Mouse (Mus musculus) lung, postnatal 36 days (tissue): ENCODE data around the gene Thnsl1.

ENCODE experiments used
- DNase-seq: peaks from one replicate; pipeline ENCODE4 v3.0.0; 2022; ENCODE audit warnings: mixed read lengths

Gene Thnsl1

DNA sequence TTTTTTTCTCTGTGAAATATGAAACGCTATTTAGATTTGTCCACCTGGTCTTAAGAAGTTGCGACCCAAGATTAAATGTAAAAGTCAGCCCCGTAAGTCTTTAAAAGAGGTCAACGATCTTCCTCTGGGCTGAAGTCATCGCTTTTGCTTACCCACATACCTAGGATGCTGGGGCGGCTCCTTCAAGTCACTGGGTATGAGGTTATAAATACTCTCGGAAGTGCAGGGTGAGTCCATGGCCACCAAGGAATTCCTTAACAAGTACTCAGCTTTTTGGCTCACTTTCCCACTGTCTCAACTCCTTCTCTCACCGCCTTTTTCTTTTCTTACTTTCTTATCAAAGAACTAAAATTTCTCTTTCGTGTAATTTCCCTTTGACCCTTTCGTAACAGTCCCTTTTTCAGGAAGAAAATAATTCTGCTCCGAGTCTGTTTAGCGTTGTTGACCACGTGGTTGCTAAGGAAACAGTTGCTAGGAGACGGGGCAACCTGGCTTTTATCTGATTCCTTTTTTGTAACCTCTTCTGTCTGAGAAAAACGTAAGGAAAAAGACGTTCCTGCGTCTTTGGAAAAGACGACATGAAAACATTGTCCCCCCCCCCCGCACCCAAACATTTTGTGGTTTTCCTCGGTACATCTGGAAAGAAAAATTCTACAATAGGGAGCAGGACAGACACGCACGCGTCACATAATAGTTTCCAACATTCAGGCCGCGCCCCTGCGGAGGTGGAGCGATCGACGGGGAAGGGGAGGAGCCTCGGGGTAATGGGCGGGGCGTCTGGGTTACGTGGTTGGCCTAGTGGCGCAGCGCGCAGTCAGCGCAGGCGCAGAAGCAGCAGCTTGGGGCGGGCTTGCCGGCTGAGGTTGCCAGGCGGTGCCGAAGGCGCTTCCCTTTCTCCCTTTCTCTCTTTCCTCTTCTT, at the start of gene Thnsl1, which contains the start of gene Enkur:
TSS of gene Thnsl1 (plus strand) at position 813 of the 919 bp plus-strand sequence.
TSS of gene Enkur (minus strand) at position 454 of the 919 bp plus-strand sequence.
- DNase-seq: peak; percentile 99

GRCm38 (mm10) chr2:21164296-21164695, 41.2 kb upstream of the Thnsl1 start:
- peak; percentile 26 for DNase-seq

- DNase-seq: no peak
Observed at GRCm38 (mm10) chr2:21167916-21168315, 37.6 kb upstream of the Thnsl1 start.

DNA sequence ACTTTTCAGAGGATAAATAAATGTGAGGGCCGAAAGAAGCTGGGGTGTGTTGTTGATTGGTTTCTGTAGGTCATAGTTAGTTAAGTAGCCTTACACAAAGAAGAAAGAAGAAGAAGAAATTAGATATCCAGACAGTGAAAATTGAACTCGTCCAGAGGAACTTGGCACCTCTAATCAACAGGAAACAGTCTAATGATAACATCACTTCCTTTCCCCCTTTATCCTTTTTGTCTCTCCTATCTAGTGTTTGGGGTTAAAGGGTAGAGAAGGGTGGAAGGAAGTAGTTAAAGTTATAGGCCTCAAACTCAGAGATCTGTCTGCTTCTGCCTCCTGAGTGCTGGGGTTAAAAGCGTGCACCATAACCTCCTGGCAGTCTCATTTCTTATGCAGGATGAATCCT, 32.7 kb upstream of the Thnsl1 start:
- no peak for DNase-seq

GRCm38 (mm10) chr2:21179136-21179535, 26.4 kb upstream of the Thnsl1 start:
- DNase-seq: peak; percentile 21

DNA sequence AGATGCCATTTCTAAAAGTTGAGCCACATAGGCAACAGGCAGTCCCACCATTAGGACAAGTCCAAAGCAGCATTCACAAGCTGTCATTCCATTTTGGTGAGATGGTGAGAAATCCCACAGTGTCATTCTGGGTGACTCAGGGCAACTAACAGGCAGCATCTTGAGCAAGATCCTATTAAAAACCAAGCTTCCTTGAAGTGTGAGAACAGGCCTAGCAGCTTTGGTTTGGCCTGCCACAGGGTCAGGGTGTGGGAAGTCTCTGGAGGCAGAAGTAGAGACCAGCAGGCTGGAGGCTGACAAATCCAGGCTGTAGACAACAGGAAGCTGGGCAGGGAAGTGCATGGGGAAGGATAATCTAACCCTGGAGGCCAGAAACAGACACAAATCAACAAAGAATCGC, 22.7 kb upstream of the Thnsl1 start:
- peak; percentile 69 for DNase-seq

DNA sequence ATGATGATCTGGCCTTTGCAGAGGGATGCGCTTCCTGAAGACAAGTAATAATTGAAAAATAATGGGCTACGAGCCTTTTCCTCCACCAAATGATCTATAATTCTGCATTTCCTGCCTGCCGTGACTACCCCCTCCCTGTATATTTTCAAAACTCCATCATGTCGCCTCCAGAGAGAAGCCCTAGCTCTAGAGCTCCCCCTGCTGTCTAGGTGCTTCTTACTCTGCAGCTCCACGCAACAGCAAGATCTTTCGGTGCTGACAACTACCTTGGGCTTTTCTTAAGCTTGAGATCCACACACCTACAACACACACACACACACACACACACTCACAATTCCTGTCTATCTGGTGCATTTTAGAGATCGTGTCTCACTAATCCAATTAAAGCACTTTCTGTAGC, 17.9 kb upstream of the Thnsl1 start:
- DNase-seq: peak; percentile 85

DNA sequence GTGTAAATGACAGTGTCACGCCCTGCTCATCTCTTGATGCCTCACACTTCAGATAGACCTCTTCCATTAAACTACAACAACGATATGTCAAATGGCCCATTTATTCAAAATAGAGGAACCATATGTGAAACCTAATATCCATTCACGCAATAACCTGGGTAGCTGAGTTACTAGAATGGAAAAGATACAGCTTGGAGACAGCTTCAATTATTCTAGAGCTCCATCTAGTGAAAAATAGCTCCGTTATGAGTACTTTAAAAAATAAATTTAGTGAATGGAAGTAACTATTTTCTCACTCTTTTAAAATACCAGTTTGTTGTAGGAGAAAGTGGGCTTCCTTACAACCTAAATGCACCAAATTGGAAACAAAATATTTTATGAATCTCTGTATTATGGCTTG, 16.9 kb upstream of the Thnsl1 start:
- DNase-seq: no peak

GRCm38 (mm10) chr2:21191232-21191631, 14.3 kb upstream of the Thnsl1 start:
- no peak for DNase-seq

DNA sequence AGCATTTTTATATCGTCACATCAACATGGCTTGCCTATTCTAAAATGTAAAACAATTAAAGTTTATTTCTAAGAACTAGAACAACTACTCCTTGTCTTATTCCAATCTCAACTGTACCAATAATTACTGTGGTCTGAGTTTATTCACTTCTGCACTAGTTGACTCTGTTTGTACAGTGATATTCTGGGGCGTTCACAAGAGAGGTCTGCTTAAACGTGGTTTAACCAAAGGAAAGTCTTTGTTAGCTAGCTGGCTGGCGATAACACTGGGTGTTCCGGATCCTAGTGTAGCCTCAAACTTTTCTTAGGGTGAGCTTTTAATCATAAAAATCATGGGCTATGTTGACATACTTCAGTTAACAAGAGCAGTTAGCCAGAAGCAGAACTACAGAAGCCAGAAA, 10.3 kb upstream of the Thnsl1 start:
- no peak for DNase-seq

- DNase-seq: no peak
Observed at GRCm38 (mm10) chr2:21199051-21199450, 6.5 kb upstream of the Thnsl1 start.

DNA sequence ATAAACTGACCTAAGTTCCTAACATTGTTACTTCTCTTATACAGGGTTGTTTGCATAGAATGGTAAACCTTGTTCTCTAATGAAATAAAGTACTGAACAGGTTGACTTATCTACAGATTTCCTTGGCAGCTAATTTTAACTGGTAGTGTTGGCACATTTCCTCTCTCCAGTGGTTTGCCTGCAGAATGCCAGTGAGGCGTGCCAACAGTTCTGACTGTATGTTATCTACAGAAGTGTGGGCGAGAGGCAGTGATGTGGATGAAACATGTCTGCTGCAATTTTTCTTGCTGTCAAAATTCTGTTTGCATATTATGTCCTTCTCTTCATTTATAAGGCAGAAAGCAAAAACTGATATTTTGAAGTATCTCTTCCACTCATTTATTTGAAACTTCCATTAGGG, 2.8 kb upstream of the Thnsl1 start:
- DNase-seq: peak; percentile 22

DNA sequence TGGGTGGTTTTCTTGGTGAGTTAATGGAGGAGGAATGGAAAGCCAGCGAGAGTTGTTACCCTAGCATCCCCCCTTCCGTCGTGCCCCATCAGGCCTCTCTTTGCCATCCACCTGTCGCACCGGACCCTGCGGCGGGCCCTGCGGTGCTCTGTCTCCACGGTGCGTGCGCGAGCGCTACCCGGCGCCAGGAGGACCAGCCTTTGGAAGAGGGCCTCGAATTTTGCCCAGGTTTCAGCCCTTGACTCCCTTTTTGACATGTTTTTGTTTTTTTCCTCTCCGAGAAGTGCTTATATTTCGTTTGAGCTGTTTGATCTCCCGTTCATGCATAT, 271 bp downstream of the Thnsl1 start:
- DNase-seq: no peak

DNA sequence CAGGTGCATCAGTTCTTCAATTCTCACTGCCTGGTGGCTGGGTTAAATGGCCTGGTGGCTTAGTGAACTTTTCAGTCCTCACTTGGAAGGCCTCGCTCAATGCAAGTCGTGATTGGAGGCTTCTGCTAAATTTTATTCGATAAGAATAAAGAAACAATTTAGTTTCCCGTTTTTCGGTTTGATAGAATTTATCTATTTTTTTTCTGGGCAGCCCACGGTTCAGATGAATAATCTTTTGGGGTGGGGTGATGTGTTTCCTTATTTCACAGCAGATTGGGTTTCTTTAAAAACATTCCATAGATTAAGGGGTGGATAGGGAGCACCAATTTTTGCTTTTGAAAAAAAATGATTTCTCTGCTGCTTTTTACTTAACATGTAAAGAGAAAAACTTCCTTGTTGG, 754 bp downstream of the Thnsl1 start:
- DNase-seq: no peak

- no peak for DNase-seq
Observed at GRCm38 (mm10) chr2:21211361-21211760, 5.8 kb downstream of the Thnsl1 start.

DNA sequence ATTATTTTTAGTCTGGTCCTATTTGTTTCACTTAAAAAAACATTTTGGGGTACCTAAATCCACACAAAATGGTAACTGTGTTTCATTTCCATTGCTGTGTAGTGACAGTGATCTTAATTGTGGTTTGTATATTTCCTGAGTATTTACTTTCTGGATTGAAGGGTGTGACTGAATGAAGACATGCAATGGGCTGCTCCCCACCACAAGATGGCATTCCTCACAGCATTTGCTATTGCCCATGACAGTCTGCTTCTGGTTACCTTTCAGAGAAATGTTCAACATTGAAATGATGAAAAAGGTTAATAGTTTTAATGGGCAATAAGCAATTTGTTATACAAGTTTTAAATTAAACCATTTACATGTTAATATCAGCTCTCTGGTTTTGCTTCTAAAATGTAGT, 8.8 kb downstream of the Thnsl1 start:
- no peak for DNase-seq

DNA sequence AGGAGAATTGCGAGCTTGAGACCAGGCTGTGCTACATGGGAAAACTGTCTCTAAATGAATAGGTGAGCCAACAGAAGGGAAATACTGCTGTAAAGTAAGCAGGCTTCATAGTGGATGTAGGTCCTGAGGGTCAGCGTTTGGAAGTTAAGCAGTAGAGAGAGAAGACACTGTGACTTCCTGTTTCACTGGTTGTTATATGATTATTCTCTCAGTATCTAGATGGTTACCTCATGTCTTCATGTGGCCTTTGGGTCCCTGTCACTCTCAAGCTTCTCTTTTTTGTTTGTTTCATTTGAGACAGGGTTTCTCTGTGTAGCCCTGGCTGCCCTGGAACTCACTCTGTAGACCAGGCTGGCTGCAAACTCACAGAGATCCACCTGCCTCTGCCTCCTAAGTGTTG, 9.8 kb downstream of the Thnsl1 start:
- no peak for DNase-seq

DNA sequence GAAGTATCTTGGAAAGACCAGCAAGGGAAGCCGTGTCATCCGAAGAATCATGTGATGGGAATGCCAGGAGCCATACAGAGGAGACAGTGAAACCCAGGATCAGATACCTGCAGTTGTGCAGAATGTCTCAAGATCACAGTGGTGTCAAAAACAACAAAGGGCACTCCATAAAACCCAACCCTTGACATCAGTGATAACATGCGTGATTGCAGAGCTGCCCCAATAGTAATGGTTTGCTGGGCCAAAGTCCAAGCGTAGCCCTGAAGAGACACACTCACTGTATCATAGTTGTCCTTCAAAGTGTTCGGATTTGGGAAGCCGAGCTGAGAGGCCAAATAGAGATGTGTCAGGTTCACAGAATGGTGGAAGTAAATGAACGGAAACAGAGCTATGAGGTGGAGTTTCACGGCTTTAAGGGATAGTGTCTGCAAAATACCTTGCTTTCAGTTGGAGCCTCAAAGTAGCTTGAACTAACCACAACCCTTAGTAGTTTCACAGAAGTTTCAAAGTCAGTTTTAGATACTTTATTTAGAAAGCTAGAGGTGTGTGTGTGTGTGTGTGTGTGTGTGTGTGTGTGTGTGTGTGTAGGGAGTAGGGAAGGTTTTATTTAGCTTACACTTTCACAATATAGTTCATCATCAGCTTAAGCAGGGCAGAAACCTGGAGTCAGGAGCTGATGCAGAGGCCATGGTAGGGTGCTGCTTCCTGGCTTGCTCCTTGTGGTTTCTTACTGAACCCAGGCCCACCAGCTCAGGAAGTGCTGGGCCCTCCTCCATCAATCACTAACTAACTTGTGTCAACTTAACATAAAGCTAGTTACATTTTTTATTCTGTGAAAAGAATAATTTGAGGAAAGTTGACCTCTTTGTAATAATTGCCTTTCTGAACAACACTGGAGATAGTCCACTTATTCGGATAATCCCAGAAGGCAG, 17.2 kb downstream of the Thnsl1 start:
- no peak for DNase-seq

DNA sequence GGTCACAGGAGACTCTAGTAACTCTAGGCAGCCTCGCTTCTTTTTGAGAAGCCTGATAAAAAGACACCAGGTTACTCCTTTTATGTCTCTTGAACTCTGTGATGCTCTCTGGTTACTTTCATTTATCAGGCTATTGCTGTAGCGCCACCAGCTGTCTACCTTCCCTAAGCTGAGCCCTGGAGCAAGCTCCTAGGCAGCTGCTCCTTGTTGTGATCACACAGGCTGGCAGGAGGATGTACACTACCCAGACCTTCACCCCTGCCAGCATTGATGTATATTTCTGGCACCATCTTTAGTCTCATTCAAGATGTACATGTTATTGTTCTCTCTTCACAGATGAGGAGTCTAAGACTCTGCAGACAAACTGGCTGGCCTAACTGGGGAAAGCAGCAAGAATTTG, 24.8 kb downstream of the Thnsl1 start:
- DNase-seq: no peak

DNA sequence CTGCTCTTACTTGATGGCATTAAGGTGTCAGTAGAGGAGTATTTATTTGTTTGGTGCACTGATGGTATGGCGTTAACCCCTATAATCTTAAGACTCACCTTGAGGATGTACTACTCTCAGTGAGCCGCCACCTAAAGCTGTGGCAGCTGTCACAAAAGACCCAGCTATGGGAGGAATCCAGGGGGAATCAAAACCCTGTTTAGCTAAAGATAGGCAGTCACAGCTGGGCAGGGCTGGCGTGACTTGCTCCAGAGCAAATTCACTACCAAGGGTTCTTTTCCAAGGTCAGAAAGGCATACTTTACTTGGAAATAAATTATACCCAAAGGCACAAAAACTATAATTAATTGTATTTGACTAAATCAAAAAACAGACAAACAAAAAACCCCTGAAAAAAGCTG, 25.6 kb downstream of the Thnsl1 start:
- DNase-seq: no peak

DNA sequence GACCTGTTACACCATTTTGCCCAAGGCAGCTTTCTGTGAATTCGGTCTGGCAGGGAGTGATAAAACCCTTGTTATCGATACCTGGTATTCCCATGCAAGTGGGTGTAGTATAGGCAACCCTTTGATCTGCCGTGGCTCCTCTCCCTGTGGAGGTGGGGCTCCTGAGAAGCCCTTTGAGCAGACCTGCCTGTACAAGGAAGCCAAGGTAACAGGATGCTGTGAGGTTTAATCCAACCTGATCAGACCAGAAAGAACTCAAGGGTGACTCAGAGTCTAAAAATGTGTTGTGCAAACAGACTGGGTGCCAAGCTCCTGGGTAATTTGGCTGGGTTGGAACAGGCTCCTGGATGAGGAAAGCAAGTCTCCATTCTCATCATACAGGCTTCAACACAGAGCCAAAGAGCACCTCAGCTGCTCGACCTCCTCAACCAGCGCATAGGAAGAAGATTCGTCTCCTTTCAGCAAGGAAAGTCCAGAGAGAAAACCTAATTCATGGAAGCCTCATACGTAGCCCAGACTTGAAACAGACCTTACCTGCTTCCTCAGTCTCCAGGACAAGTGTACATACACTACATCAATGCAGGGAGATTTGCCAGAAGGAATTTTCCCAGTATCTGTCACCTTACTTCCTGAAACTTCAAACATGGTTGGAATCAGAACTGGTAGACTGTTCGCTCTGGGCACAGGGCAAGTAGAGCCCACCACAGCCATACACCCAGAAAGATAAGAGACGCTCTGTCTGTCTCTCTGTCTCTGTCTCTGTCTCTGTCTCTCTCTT, 29.5 kb downstream of the Thnsl1 start:
- peak; percentile 86 for DNase-seq

DNA sequence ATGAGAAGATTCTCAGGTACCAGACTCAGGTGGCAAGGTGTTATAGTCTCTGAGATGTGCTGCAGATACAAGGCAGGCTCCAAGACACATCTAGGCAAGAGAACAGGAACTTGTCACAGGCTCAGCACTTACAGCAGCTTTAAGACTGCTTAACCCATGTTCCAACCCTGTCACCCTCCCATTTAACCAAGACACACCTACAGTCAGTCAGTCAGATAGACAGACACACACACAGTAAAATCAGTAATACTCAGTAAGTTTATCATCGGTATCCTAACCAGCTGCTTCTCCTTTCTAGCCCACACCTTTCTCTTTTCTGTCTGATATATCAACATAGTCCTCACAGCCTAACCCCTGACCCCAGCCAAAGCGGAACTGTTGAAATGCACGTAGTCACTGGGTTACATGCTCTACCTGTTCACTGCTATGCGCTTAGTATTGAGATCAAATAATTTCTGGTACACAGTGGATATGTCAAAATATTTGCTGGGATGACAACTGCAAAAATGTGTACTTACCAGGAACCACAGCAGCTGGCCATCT, 30.4 kb downstream of the Thnsl1 start:
- no peak for DNase-seq

GRCm38 (mm10) chr2:21236846-21237245, 31.3 kb downstream of the Thnsl1 start:
- no peak for DNase-seq
